Mouse (Mus musculus): ENCODE data around the gene Myom1. TPM values are rescaled to one million over a fixed set of nuclear protein-coding genes. Genes with fewer than 3 reads are reported as not detected.

Myom1 gene
- polyA plus RNA-seq, 1 experiment from 2014 or later = 3.3 TPM

DNA sequence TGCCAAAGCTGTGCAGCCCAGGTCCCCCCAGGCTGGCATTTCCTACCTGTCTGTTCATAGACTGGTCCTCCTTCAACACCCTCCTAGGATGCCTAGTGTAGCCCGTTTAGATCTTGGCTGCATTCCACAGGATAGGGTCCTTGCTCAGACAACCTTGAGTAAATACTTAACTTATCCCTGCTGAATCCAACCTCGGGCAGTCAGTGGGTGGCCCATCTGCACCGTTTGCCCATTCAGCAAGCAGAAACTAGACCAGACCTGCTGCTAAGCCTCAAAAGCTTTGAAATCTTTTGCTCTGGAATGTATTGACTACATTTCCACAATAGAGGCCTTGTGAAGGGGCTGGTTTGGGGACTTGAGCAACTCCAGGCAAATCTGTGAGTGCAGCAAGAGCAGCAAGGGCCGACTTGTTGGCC is 156.7 kb downstream of the Myom1 start:
- Histone ChIP-seq H3K36me3 (no peaks in the 10 kb centered on the region), H3K9ac (replicated peaks) (no peak overlapping the region), H3K4me1 (peaks cover 11% of the 10 kb centered on the region), H3K27me3 (replicated peaks) (no peaks in the 10 kb centered on the region), H3K27ac (replicated peaks) (no peak overlapping the region), H3K4me3 (replicated peaks) (no peak overlapping the region), H3K4me2 (no peak overlapping the region), H3K9me3 (replicated peaks) (no peaks in the 10 kb centered on the region)
- WGBS = 33% methylated on average over 4 of the region's 4 CpGs
- ATAC-seq (ENCODE audit: low FRiP score) = no peak

DNA sequence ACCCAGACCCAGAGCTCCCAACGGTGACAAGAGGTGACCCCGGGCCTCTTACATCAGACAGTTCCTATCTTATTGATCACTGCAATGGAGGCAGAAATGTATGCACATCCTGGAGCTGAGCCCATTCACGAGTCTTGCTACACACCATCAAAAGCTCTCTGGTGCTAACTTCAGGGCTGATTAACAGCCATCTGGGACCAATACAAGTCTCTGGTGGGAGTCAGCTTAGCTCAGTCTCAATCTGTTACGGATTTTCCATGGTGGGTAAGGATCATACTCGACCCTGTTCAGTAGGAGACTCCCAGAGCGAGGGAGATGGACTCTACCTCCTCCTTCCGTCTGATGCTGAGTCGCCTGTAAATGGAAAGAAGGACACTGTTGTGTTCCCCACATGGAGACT is 157.3 kb downstream of the Myom1 start:
- Histone ChIP-seq H3K9me3 (replicated peaks) (no peaks in the 10 kb centered on the region), H3K4me2 (no peak overlapping the region), H3K9ac (replicated peaks) (no peak overlapping the region), H3K4me1 (peaks cover 11% of the 10 kb centered on the region), H3K36me3 (no peaks in the 10 kb centered on the region), H3K4me3 (replicated peaks) (no peak overlapping the region), H3K27ac (replicated peaks) (no peak overlapping the region), H3K27me3 (replicated peaks) (no peaks in the 10 kb centered on the region)
- no peak for ATAC-seq (ENCODE audit: low FRiP score)
- WGBS = 67% methylated on average over 8 of the region's 8 CpGs

DNA sequence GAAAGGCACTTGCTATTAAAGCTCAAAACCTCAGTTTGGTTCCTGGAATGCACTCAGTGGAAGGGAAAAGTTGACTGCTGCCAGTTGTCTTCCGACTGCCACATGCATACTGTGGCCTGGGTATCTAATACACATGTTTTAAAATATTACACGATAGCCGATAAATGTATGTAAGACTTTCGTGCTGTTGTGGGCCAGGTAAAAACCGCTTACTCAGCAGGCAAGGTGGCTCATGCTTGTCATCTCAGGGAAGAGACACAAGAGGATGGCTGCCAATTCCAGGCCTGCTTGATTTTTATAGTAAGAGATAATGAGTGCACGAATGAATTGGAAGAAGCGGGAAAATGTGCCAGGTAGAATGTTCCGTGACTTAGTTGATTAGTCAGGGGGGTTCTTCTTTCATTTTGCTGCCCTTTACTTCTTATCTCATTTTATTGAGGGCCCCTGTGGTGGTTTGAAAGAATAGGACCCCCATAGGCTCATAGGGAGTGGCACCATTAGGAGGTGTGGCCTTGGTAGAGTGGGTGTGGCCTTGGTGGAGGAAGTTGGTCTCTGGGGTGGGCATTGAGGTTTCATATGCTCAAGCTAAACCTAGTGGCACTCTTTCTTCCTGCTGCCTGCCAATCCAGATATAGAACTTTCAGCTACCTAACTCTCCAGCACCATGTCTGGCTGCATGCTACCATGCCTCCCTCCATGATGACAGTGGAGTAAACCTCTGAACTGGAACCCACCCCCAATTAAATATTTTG is 158.0 kb downstream of the Myom1 start:
- no peak overlapping the region for H3K4me3 ChIP-seq (replicated peaks)
- H3K9me3 ChIP-seq (replicated peaks) = no peaks in the 10 kb centered on the region
- no peaks in the 10 kb centered on the region for H3K27me3 ChIP-seq (replicated peaks)
- H3K4me1 ChIP-seq = peaks cover 6% of the 10 kb centered on the region; the same call in 1 of the 2 replicates
- H3K9ac ChIP-seq (replicated peaks) = no peak overlapping the region
- no peak for ATAC-seq (ENCODE audit: low FRiP score)
- no peaks in the 10 kb centered on the region for H3K36me3 ChIP-seq
- H3K4me2 ChIP-seq = no peak overlapping the region
- no peak overlapping the region for H3K27ac ChIP-seq (replicated peaks)
- WGBS = 84% methylated on average over 8 of the region's 8 CpGs

DNA sequence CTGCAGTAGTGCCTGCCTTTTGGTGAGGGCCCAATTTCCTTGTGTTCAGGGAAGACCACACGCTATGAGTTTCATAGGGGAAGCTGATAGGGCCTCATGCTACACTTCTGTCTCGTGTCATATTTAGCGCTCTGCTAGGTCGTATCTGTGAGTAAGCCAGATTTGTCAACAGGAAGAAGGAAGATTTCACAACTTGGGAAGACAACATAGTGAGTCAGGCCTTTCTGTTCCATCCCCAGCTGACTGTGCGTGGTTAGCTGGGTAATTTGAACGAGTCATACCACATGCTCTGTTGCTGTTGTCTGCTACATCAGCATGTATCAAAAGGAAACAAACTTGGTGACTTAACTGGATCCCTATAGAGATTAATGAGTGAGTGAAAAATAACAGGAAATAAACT is 162.6 kb downstream of the Myom1 start:
- 0 out of 2 replicates have a peak, but pooled peaks cover under 1% of the 10 kb centered on the region for H3K4me1 ChIP-seq
- H3K27ac ChIP-seq (replicated peaks) = no peak overlapping the region
- H3K27me3 ChIP-seq (replicated peaks) = no peaks in the 10 kb centered on the region
- 85% methylated on average over 6 of the region's 6 CpGs for WGBS
- ATAC-seq (ENCODE audit: low FRiP score) = no peak
- H3K9me3 ChIP-seq (replicated peaks) = no peaks in the 10 kb centered on the region
- H3K4me2 ChIP-seq = no peak overlapping the region
- H3K4me3 ChIP-seq (replicated peaks) = no peak overlapping the region
- H3K36me3 ChIP-seq = no peaks in the 10 kb centered on the region
- H3K9ac ChIP-seq (replicated peaks) = no peak overlapping the region

DNA sequence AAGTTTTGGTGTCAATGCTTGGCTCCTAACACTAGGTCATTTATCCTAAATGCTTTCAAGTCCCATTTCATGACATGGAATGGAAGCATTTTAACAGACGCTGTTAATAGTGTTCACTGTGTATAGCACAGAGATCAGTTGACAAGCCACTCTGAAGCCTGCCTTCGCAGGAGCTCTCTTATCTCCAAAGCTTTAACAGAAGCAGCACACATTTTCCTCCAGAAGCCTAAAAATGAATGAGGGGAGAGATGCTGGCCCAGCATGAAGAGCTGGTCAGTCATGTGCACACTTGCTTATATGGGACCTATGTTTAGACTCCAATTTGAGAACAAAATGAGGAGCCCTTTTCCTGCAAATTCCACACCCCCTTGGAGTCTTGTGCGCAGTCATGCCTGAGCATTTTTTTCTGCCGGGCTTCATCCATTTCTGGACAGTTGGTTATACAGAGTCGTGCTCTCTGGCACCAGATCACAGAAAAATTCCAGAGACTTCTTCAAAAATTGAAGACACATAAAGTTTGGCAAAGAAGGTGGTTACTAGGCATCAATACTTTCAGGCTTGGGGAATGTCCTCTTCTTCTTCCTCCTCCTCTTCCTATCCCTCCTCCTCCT is 165.9 kb downstream of the Myom1 start:
- no peaks in the 10 kb centered on the region for H3K36me3 ChIP-seq
- no peak overlapping the region for H3K4me2 ChIP-seq
- H3K4me3 ChIP-seq (replicated peaks) = no peak overlapping the region
- no peak overlapping the region for H3K9ac ChIP-seq (replicated peaks)
- no peak for ATAC-seq (ENCODE audit: low FRiP score)
- H3K4me1 ChIP-seq = no peaks in the 10 kb centered on the region
- no peak overlapping the region for H3K27ac ChIP-seq (replicated peaks)
- WGBS = 83% methylated on average over 5 of the region's 5 CpGs
- H3K27me3 ChIP-seq (replicated peaks) = no peaks in the 10 kb centered on the region
- H3K9me3 ChIP-seq (replicated peaks) = no peaks in the 10 kb centered on the region

DNA sequence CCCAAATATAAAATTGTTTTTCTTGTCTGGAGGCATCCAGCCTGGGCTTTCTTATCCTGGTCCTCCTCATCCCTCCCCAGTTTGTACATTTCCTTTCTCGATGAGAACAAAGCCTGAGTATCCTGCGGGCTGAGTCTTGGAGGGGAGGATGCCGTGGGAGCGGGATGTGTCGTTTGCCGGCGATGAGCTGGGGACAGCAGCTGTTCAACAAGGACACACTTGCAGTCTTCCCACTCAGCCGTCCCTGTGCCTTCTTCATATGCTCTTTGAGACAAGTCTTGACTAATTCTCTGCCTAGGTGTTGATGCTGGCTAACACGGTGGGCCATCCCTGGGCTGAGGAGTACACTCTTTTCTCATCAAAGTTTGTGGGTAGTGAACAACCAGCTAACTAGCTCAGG is 166.4 kb downstream of the Myom1 start:
- Histone ChIP-seq H3K9ac (replicated peaks) (no peak overlapping the region), H3K27ac (replicated peaks) (no peak overlapping the region), H3K4me3 (replicated peaks) (no peak overlapping the region), H3K36me3 (no peaks in the 10 kb centered on the region), H3K4me1 (no peaks in the 10 kb centered on the region), H3K4me2 (no peak overlapping the region), H3K27me3 (replicated peaks) (no peaks in the 10 kb centered on the region), H3K9me3 (replicated peaks) (no peaks in the 10 kb centered on the region)
- 67% methylated on average over 9 of the region's 9 CpGs for WGBS
- ATAC-seq (ENCODE audit: low FRiP score) = no peak

DNA sequence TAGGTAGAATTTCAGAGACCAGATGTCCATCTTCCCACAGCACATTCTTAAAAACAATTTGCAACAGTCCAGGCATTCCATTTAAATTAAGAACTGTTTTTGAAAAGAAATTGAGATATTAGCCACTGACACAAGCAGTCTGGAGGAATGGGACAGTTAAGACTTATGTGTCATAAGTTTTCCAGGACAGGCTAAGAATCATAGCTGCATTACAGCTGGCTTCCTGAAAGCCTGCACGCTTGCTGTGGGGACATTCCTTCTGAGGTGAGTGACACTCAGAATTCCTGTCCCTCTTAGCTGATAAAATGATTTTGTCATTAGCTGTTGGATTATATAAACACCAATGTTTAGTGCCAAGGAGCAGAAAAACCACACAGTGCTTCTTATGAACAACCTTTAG is 167.2 kb downstream of the Myom1 start:
- 84% methylated on average over 1 of the region's 1 CpGs for WGBS
- H3K4me2 ChIP-seq = no peak overlapping the region
- no peaks in the 10 kb centered on the region for H3K9me3 ChIP-seq (replicated peaks)
- H3K9ac ChIP-seq (replicated peaks) = no peak overlapping the region
- no peaks in the 10 kb centered on the region for H3K4me1 ChIP-seq
- H3K27me3 ChIP-seq (replicated peaks) = no peaks in the 10 kb centered on the region
- no peak for ATAC-seq (ENCODE audit: low FRiP score)
- no peak overlapping the region for H3K27ac ChIP-seq (replicated peaks)
- H3K36me3 ChIP-seq = no peaks in the 10 kb centered on the region
- H3K4me3 ChIP-seq (replicated peaks) = no peak overlapping the region

DNA sequence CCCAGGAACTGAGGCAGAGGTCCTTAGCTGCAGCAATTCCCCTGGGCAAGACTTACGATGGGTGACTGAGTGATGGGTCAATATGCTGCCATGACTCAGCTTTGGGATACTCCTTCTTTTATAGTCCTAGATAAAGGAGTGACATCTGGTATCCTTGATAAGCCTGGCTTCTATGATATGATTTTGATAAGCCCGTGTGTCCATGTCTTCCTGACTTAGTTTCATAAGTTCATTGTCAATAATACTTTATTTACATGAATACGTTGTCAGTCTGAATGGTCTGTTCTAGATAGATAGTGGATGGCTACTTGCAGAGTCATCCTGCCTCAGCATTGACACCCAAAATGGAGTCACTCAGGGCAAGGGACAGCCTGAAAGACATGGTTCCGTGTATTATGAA is 168.7 kb downstream of the Myom1 start:
- Histone ChIP-seq H3K4me2 (no peak overlapping the region), H3K27me3 (replicated peaks) (no peaks in the 10 kb centered on the region), H3K4me1 (no peaks in the 10 kb centered on the region), H3K9me3 (replicated peaks) (no peaks in the 10 kb centered on the region), H3K36me3 (no peaks in the 10 kb centered on the region), H3K4me3 (replicated peaks) (no peak overlapping the region), H3K27ac (replicated peaks) (no peak overlapping the region), H3K9ac (replicated peaks) (no peak overlapping the region)
- WGBS = 94% methylated on average over 4 of the region's 4 CpGs
- no peak for ATAC-seq (ENCODE audit: low FRiP score)

Other genes with a start within 250 kb of the Myom1 start
- gene Tgif1, start 149.1 kb upstream of the Myom1 start, polyA plus RNA-seq (2015; fragmentation: Nextera tagmentation; extraction: Ambion mirVana) = 11.3 and 24.6 TPM in 2 replicates
- 103 and 187 TPM in 2 replicates for gene Myl12a, start 245 bp downstream of the Myom1 start, polyA plus RNA-seq (2015; fragmentation: Nextera tagmentation; extraction: Ambion mirVana)
- gene Lpin2, start 179.9 kb downstream of the Myom1 start, polyA plus RNA-seq (2015; fragmentation: Nextera tagmentation; extraction: Ambion mirVana) = 42.3 and 42.6 TPM in 2 replicates

Measured in neural tube, embryonic 15.5 days (tissue).